Mouse (Mus musculus): ENCODE measurements around the gene D630003M21Rik. TPM values are rescaled to one million over a fixed set of nuclear protein-coding genes. Genes with fewer than 3 reads are reported as not detected.

D630003M21Rik gene
- total and polyA plus RNA-seq, 3 experiments: under 0.01 TPM; not detected in 2

GRCm38 (mm10) chr2:158137771-158138170, 91.3 kb downstream of the D630003M21Rik start:
- H3K9me3 ChIP-seq (replicated peaks): no peaks in the 10 kb centered on the region
- no peak for TF ChIP-seq TAL1 (conservative IDR thresholded peaks at IDR 0.05; ENCODE audit: low read depth, low read length)
- TF ChIP-seq POLR2AphosphoS5 (IDR thresholded peaks at IDR 0.05; ENCODE audit: insufficient replicate concordance, low read depth, low read length): no peak
- no peak for TF ChIP-seq GATA2 (IDR thresholded peaks at IDR 0.05; ENCODE audit: borderline replicate concordance, low read depth, low read length)
- TF ChIP-seq GATA1 (IDR thresholded peaks at IDR 0.05; ENCODE audit: borderline replicate concordance, low read length): no peak
- TF ChIP-seq CTCF (IDR thresholded peaks at IDR 0.05; ENCODE audit: low read depth, low read length): no peak
- no peak overlapping the region for H3K4me3 ChIP-seq (ENCODE audit: low read depth, low read length)
- H3K27me3 ChIP-seq (ENCODE audit: insufficient read depth, low read length): no peaks in the 10 kb centered on the region
- H3K4me1 ChIP-seq (ENCODE audit: insufficient read depth, low read depth, low read length): peaks cover 61% of the 10 kb centered on the region
- ATAC-seq (ENCODE audit: extremely low read depth, insufficient number of reproducible peaks, low FRiP score, poor library complexity, severe bottlenecking) (no peak), DNase-seq (ENCODE audit: low spot score) (no peak)
- peaks cover 93% of the 10 kb centered on the region for H3K36me3 ChIP-seq (replicated peaks)

- no peaks in the 10 kb centered on the region for H3K27me3 ChIP-seq (ENCODE audit: insufficient read depth, low read length)
- no peak for TF ChIP-seq POLR2AphosphoS5 (IDR thresholded peaks at IDR 0.05; ENCODE audit: insufficient replicate concordance, low read depth, low read length)
- TF ChIP-seq GATA1 (IDR thresholded peaks at IDR 0.05; ENCODE audit: borderline replicate concordance, low read length): no peak
- TF ChIP-seq CTCF (IDR thresholded peaks at IDR 0.05; ENCODE audit: low read depth, low read length): no peak
- no peak for TF ChIP-seq TAL1 (conservative IDR thresholded peaks at IDR 0.05; ENCODE audit: low read depth, low read length)
- no peak for TF ChIP-seq GATA2 (IDR thresholded peaks at IDR 0.05; ENCODE audit: borderline replicate concordance, low read depth, low read length)
- no peaks in the 10 kb centered on the region for H3K9me3 ChIP-seq (replicated peaks)
- DNase-seq (ENCODE audit: low spot score): no peak
- no peak for ATAC-seq (ENCODE audit: extremely low read depth, insufficient number of reproducible peaks, low FRiP score, poor library complexity, severe bottlenecking)
- H3K4me3 ChIP-seq (ENCODE audit: low read depth, low read length): no peak overlapping the region
- H3K4me1 ChIP-seq (ENCODE audit: insufficient read depth, low read depth, low read length): peaks cover 50% of the 10 kb centered on the region
- H3K36me3 ChIP-seq (replicated peaks): peaks cover 95% of the 10 kb centered on the region
Measured at GRCm38 (mm10) chr2:158136205-158136604, 92.8 kb downstream of the D630003M21Rik start.

- no peak overlapping the region for H3K4me3 ChIP-seq (ENCODE audit: low read depth, low read length)
- peaks cover 37% of the 10 kb centered on the region for H3K4me1 ChIP-seq (ENCODE audit: insufficient read depth, low read depth, low read length)
- DNase-seq (ENCODE audit: low spot score) (no peak), ATAC-seq (ENCODE audit: extremely low read depth, insufficient number of reproducible peaks, low FRiP score, poor library complexity, severe bottlenecking) (no peak)
- TF ChIP-seq GATA2 (IDR thresholded peaks at IDR 0.05; ENCODE audit: borderline replicate concordance, low read depth, low read length): no peak
- no peak for TF ChIP-seq TAL1 (conservative IDR thresholded peaks at IDR 0.05; ENCODE audit: low read depth, low read length)
- no peak for TF ChIP-seq POLR2AphosphoS5 (IDR thresholded peaks at IDR 0.05; ENCODE audit: insufficient replicate concordance, low read depth, low read length)
- no peak for TF ChIP-seq GATA1 (IDR thresholded peaks at IDR 0.05; ENCODE audit: borderline replicate concordance, low read length)
- TF ChIP-seq CTCF (IDR thresholded peaks at IDR 0.05; ENCODE audit: low read depth, low read length): no peak
- H3K9me3 ChIP-seq (replicated peaks): no peaks in the 10 kb centered on the region
- H3K36me3 ChIP-seq (replicated peaks): peaks cover 95% of the 10 kb centered on the region
- H3K27me3 ChIP-seq (ENCODE audit: insufficient read depth, low read length): no peaks in the 10 kb centered on the region
Measured at GRCm38 (mm10) chr2:158133050-158133449, 96.0 kb downstream of the D630003M21Rik start.

Other genes starting within 250 kb of the D630003M21Rik start
- gene Tti1, start 200.8 kb downstream of the D630003M21Rik start, total RNA-seq (2014; fragmentation: Nextera tagmentation): 39.7 and 40.0 TPM in 2 replicates
- gene Tti1, start 200.8 kb downstream of the D630003M21Rik start, total RNA-seq (2017): 24.7 and 24.8 TPM in 2 replicates
- gene Tti1, start 200.8 kb downstream of the D630003M21Rik start, polyA plus RNA-seq (2012): 3.9 and 9.4 TPM in 2 replicates
- gene Rprd1b, start 200.7 kb downstream of the D630003M21Rik start, total RNA-seq (2014; fragmentation: Nextera tagmentation): 37.9 and 45.8 TPM in 2 replicates
- 25.6 and 28.7 TPM in 2 replicates for gene Rprd1b, start 200.7 kb downstream of the D630003M21Rik start, total RNA-seq (2017)
- 36.2 and 49.0 TPM in 2 replicates for gene Rprd1b, start 200.7 kb downstream of the D630003M21Rik start, polyA plus RNA-seq (2012)
- gene Tgm2, start 82.8 kb downstream of the D630003M21Rik start, total RNA-seq (2014; fragmentation: Nextera tagmentation): 17.2 and 18.7 TPM in 2 replicates
- gene Tgm2, start 82.8 kb downstream of the D630003M21Rik start, total RNA-seq (2017): 23.0 and 23.5 TPM in 2 replicates
- 29.8 and 37.0 TPM in 2 replicates for gene Tgm2, start 82.8 kb downstream of the D630003M21Rik start, polyA plus RNA-seq (2012)
- gene Bpi, start 28.9 kb upstream of the D630003M21Rik start, total RNA-seq (2014; fragmentation: Nextera tagmentation): not detected in 2 replicates
- not detected in 2 replicates for gene Bpi, start 28.9 kb upstream of the D630003M21Rik start, total RNA-seq (2017)
- gene Bpi, start 28.9 kb upstream of the D630003M21Rik start, polyA plus RNA-seq (2012): not detected in 2 replicates
- gene Lbp, start 77.3 kb upstream of the D630003M21Rik start, total RNA-seq (2014; fragmentation: Nextera tagmentation): not detected in 2 replicates
- 0.06 TPM in 1 of 2 replicates, not detected in the other for gene Lbp, start 77.3 kb upstream of the D630003M21Rik start, total RNA-seq (2017)
- gene Lbp, start 77.3 kb upstream of the D630003M21Rik start, polyA plus RNA-seq (2012): 0.04 TPM in 1 of 2 replicates, not detected in the other
- not detected in 2 replicates for gene Snhg11, start 146.4 kb upstream of the D630003M21Rik start, total RNA-seq (2014; fragmentation: Nextera tagmentation)
- 0.12 and 0.22 TPM in 2 replicates for gene Snhg11, start 146.4 kb upstream of the D630003M21Rik start, total RNA-seq (2017)
- not detected in 2 replicates for gene Snhg11, start 146.4 kb upstream of the D630003M21Rik start, polyA plus RNA-seq (2012)
- 68.1 and 79.9 TPM in 2 replicates for gene Ralgapb, start 180.6 kb upstream of the D630003M21Rik start, total RNA-seq (2014; fragmentation: Nextera tagmentation)
- gene Ralgapb, start 180.6 kb upstream of the D630003M21Rik start, total RNA-seq (2017): 42.6 and 47.8 TPM in 2 replicates
- gene Ralgapb, start 180.6 kb upstream of the D630003M21Rik start, polyA plus RNA-seq (2012): 2.6 and 3.0 TPM in 2 replicates

Data from G1E (cell line).